Mouse (Mus musculus) thymus, adult 2 months (tissue): ENCODE results near the gene Ttc7.

Experiments
- CTCF ChIP-seq: fragments of 200-500 bp; IDR thresholded peaks from 2 replicates; pipeline ENCODE4 v1.5.1; 2012; ENCODE audit warnings: mild to moderate bottlenecking, control low read depth, low read length, moderate library complexity, borderline replicate concordance; ENCODE audit not compliant: control insufficient read depth, poor library complexity, insufficient read depth; ENCODE audit errors: extremely low read depth
- POLR2A ChIP-seq: fragments of 200-500 bp; IDR thresholded peaks from 2 replicates; pipeline ENCODE4 v1.6.1; 2012; ENCODE audit warnings: mild to moderate bottlenecking, low read length, control low read depth, moderate library complexity; ENCODE audit not compliant: control insufficient read depth, poor library complexity, insufficient read depth; ENCODE audit errors: extremely low read depth

DNA sequence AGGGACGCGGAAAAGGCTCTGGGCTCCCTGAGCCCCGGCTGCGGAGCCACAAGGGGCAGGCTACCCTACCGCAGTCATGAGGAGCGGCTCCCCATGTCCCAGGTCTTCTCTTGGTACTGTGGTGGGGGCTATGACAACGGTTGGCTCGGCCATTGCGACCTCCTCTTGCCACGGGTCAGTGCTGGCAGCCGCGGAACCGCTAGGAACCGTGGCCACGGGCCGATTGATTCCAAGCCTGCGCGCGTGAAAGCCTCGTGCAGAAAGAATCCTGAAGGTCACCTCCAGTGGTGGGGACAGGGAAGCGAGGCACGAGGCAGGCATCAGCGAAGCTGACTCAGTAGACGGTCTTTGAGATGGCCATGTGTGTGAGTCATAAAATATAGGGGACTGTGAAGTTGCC is 144.8 kb downstream of the Ttc7 start, which contains the start of gene Stpg4:
- no peak for TF ChIP-seq CTCF
- no peak for TF ChIP-seq POLR2A
